Mouse (Mus musculus) testis, adult 2 months (tissue): ENCODE measurements around the gene Capn7.

Experiments used
- CTCF ChIP-seq: fragments of 200-500 bp; IDR thresholded peaks from 2 replicates; pipeline ENCODE4 v1.5.1; 2012; ENCODE audit warnings: low read depth, mild to moderate bottlenecking, inconsistent platforms, low read length, moderate library complexity; ENCODE audit not compliant: control insufficient read depth, insufficient read depth, insufficient replicate concordance
- POLR2A ChIP-seq: fragments of 200-500 bp; IDR thresholded peaks from 2 replicates; pipeline ENCODE4 v1.6.1; 2012; ENCODE audit warnings: low read depth, mild to moderate bottlenecking, inconsistent platforms, low read length, moderate library complexity; ENCODE audit not compliant: control insufficient read depth

DNA sequence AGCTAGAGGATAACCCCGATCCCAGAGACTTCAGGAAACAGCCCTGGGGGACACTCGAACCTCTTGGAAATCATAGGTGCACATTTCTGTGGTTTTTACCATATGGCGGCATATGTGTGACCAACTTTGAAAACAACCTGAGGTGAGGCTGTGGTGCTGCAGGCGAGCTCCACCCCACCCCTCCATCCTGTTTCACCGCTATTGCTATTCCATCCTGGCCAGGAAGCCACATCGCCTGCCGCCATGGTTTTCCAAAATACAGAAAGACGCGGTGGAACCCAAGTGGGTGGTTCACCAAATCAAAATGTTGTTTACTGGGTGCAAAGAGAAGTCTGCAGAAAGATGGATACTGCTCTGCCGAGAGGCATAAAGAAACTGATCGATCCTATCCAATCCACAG, 62.4 kb downstream of the Capn7 start:
- TF ChIP-seq CTCF (no peak), POLR2A (no peak)
